Mouse (Mus musculus) embryonic fibroblast, embryonic 13.5 days (primary cell): ENCODE measurements around the gene Tnn.

Experiments
- CTCF ChIP-seq: IDR thresholded peaks from 2 replicates; pipeline ENCODE4 v1.5.1; 2011; ENCODE audit warnings: mild to moderate bottlenecking, control low read depth, low read length, moderate library complexity, borderline replicate concordance; ENCODE audit not compliant: insufficient read depth
- POLR2A ChIP-seq: IDR thresholded peaks from 2 replicates; pipeline ENCODE4 v1.6.1; 2011; ENCODE audit warnings: low read depth, mild to moderate bottlenecking, control low read depth, low read length, moderate library complexity

DNA sequence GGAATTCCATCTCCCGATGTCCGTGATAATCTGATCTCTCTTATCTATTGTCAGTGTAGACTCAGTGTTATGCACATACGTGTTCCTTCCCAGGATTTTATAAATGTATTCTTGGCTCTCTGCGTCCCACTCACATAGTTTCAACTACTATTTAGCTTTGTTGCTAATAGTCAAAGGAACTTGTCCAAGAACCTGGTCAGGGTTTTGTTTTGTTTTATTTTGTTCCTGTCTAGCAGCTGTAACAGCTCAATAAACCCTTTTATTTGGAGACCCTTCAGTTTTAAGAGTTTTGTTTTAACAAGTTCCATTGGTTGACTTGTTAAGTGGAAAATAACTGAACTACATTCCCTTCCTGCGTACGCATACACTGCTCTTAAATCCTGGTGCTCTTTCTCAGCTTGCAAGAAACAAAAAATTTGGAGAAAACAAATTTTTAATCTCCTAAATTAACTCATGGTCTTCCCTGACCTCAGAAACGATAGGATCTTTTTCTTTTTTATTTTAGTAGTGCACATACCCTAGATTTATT is 17.0 kb downstream of the Tnn start:
- TF ChIP-seq CTCF (no peak), POLR2A (no peak)
